9 mouse cellular contexts compared by ENCODE assay signal in genomic region chr6:126500088-126500487, GRCm38 (mm10). TPM values are rescaled to one million over a fixed set of nuclear protein-coding genes. Genes with fewer than 3 reads are reported as not detected.
DNase-seq lines count a peak whose midpoint lies in the region; ATAC-seq and TF ChIP-seq lines count a peak whose summit lies in the region.
"Had no signal": no experiment of that assay in that cellular context is flagged by ENCODE, and none has a peak within 500 bp of the region (broad histone marks: within the 10 kb centered on the region; RNA-seq: fewer than 3 reads in every experiment).

No protein-coding gene starts in this region.

- H3K27me3 ChIP-seq in embryonic facial prominence, embryonic 10.5 days (replicated peaks; ENCODE audit: low read depth, poor library complexity, severe bottlenecking), result peaks cover 9% of the 10 kb centered on the region; the same call in 1 of the 2 replicates
- no peaks in the 10 kb centered on the region for H3K27me3 ChIP-seq in liver, embryonic 14.5 days (ENCODE audit: control insufficient read depth, insufficient read depth, low read length)
- H3K27me3 ChIP-seq: embryonic facial prominence, embryonic 12.5 days had no signal

- H3K9me3 ChIP-seq in embryonic facial prominence, embryonic 10.5 days, result no peaks in the 10 kb centered on the region; the same call in 1 of the 2 replicates
- H3K9me3 ChIP-seq in liver, embryonic 14.5 days (ENCODE audit: control insufficient read depth, low read length), result no peaks in the 10 kb centered on the region
- H3K9me3 ChIP-seq: embryonic facial prominence, embryonic 12.5 days had no signal

- no peak for ATAC-seq in liver, embryonic 14.5 days (ENCODE audit: insufficient read depth)

- no peak overlapping the region for H3K4me3 ChIP-seq in embryonic facial prominence, embryonic 10.5 days
- no peak overlapping the region for H3K4me3 ChIP-seq in liver, embryonic 14.5 days (ENCODE audit: insufficient read depth in 1 of 2, low read depth in 2 of 2, low read length in 2 of 2)
- H3K4me3 ChIP-seq: embryonic facial prominence, embryonic 12.5 days had no signal

- no peak overlapping the region for H3K27ac ChIP-seq in embryonic facial prominence, embryonic 10.5 days (replicated peaks)
- no peak overlapping the region for H3K27ac ChIP-seq in liver, embryonic 14.5 days
- H3K27ac ChIP-seq: embryonic facial prominence, embryonic 12.5 days had no signal

- H3K36me3 ChIP-seq in embryonic facial prominence, embryonic 10.5 days (replicated peaks), result no peaks in the 10 kb centered on the region
- H3K36me3 ChIP-seq in liver, embryonic 14.5 days (replicated peaks; ENCODE audit: control insufficient read depth, insufficient read depth, low read depth), result no peaks in the 10 kb centered on the region
- H3K36me3 ChIP-seq: embryonic facial prominence, embryonic 12.5 days had no signal

- 19% methylated on average over 8 of the region's 8 CpGs for WGBS in embryonic facial prominence, embryonic 10.5 days
- 15% methylated on average over 8 of the region's 8 CpGs for WGBS in liver, embryonic 14.5 days (ENCODE audit: insufficient replicate concordance)

- H3K9ac ChIP-seq in liver, embryonic 14.5 days (replicated peaks), result no peak overlapping the region
- H3K9ac ChIP-seq: embryonic facial prominence, embryonic 12.5 days had no signal

- H3K4me2 ChIP-seq in liver, embryonic 14.5 days (ENCODE audit: low read depth), result no peak overlapping the region
- H3K4me2 ChIP-seq: embryonic facial prominence, embryonic 12.5 days had no signal

- DNase-seq in B cell, adult 2 months, result peak; percentile 52 to 60
- peak; percentile 77 for DNase-seq in adrenal gland, postnatal 25 days
- peak; percentile 86 for DNase-seq in embryonic facial prominence, embryonic 10.5 days (ENCODE audit: low spot score)
- peak; percentile 86 for DNase-seq in heart, adult 8-10 months (ENCODE audit: low spot score)
- peak; percentile 90 for DNase-seq in kidney, postnatal 10 days
- DNase-seq in liver, embryonic 14.5 days (ENCODE audit: low read depth in 3 of 3, low spot score in 3 of 3), result peak in 1 of 3 experiments; percentile 3
- DNase-seq in ovary, postnatal 10 days (ENCODE audit: low spot score), result peak; percentile 71
- peak; percentile 52 for DNase-seq in thymus, postnatal 25 days

- H3K4me1 ChIP-seq in embryonic facial prominence, embryonic 10.5 days, result peaks cover 34% of the 10 kb centered on the region
- H3K4me1 ChIP-seq in liver, embryonic 14.5 days (replicated peaks; ENCODE audit: control insufficient read depth in 2 of 2, insufficient read depth in 2 of 2, low read length in 1 of 2), result peaks cover 0 to 2% of the 10 kb centered on the region in 2 experiments; a peak in 1 of 4 replicates

- TF ChIP-seq EP300 in liver, embryonic 14.5 days (IDR thresholded peaks at IDR 0.05; ENCODE audit: low read depth), result no peak

- TF ChIP-seq CTCF in liver, embryonic 14.5 days (IDR thresholded peaks at IDR 0.05; ENCODE audit: low read depth), result peak; percentile 80

RNA-seq across cellular contexts. Expression of gene Kcna5, which starts 35.1 kb away (rescaled TPM):
- 1.7 and 3.5 TPM in 2 replicates for total RNA-seq in adrenal gland, postnatal 25 days (2021)
- 3.6 and 4.0 TPM in 2 replicates for polyA plus RNA-seq in embryonic facial prominence, embryonic 10.5 days (2016; fragmentation: Nextera tagmentation; extraction: Ambion mirVana)
- total RNA-seq in heart, adult 8-10 months (2022), result 10 to 100 TPM in 3 of 4 experiments, 1 to 10 TPM in 1; 7.6 to 15.1 (median 13.2) TPM
- 0.02 and 0.03 TPM in 2 replicates for polyA plus RNA-seq in liver, embryonic 14.5 days (2012; rRNA removed)
- polyA plus RNA-seq in liver, embryonic 14.5 days (2014; fragmentation: Nextera tagmentation; extraction: Ambion mirVana), result 0.04 and 0.10 TPM in 2 replicates
